Mouse (Mus musculus): ENCODE data around the gene Igf2r.

Gene Igf2r

DNA sequence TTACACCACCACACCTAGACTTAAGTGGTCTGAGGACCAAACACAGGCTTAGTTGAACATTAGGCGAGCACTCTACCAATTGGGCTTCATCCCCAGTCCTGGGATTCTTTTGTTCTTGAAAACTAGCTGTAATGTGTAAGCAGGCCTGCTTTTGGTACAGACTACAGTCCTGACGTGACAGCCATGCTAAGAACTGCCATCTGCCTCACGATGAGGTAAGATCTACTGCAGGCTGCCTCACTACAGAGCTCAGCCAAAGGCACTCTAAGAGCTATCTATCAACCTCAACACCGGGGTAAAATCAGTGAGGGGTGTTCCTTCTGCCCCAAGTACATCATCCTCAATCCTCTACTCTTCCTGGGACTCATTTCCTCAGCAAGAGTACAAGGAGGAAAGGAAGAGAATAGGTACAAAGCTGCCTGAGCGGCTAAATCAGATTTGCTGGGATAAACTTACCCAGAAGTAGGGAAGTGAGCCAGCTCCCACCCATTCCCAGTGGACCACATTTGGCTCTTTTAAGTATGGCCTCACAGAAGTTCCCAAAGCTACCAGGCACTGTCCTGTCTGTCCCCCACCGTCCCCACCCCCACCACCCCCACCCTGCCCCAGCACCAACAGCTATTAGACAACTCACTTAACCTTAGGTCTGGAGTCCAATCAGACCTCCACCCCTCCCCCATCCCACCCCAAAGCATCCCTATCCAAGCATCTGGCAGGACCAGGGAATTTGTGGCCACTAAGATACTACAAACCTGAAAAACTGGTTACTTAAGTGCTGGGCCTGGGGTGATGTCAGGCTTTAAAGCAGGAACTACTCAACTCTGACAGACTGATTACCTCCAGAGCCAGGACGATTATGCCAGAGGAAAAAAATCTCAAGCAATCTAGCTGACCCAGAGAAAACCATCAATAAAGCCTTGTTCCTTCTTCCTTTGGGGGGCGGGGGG, 19.8 kb downstream of the Igf2r start:
- DNase-seq, result peak; percentile 29 to 49

DNA sequence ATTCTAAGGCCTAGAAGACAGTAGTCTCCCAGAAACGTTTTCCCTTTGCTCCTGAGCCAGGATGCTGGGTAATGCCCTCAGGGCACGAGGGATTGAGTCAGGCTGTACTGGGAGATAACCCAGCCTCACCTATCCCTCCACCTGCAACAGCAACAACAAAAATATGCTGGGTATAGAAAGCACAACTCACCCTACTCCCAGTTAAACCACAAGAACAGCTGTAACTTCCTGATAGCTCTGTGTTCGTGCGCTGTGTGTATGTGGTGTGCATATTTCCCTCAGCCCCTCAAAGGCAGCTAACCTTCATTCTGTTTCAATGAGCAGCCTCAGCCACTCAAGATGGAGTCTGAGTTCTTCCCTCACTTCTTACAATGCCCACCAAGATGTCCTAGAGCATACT, 23.7 kb downstream of the Igf2r start:
- DNase-seq, result no peak

- DNase-seq, result peak; percentile 25 to 44
Measured at GRCm38 (mm10) chr17:12744071-12744470, 25.4 kb downstream of the Igf2r start.

DNA sequence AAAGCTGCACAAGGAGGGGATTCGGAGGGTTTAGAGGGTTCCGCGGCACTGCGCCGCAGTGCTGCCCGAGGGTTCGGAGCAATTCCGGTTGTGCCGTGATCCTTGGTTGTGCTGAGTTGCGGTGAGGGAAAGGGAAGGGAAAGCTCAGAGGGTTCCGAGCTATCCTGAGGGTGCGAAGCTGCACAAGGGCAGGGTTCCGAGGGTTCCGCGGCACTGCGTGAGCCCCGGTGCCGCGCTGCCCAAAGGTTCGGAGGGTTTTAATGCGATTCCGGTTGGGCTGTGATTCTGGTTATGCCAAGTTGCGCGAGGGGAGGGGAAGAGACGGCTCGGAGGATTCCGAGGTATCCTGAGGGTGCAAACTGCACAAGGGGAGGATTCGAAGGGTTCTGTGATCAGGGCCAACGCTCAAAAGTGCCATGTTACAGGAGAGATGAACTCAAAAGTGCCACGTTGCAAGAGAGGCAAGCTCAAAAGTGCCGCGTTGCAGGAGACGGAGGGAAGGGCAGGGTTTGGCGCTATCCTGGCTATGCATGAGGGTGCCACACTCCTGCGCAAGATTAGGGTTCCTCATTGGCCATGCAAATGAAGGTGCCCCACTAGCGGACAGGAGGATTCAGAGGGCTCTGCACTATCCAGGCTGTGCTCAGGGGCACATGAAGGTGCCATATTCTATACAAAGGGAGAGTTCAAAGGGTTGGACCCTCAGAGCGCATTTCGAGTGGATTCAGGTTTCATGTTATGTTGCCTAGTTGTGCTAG, 27.1 kb downstream of the Igf2r start:
- peak; percentile 56 to 62 for DNase-seq

DNA sequence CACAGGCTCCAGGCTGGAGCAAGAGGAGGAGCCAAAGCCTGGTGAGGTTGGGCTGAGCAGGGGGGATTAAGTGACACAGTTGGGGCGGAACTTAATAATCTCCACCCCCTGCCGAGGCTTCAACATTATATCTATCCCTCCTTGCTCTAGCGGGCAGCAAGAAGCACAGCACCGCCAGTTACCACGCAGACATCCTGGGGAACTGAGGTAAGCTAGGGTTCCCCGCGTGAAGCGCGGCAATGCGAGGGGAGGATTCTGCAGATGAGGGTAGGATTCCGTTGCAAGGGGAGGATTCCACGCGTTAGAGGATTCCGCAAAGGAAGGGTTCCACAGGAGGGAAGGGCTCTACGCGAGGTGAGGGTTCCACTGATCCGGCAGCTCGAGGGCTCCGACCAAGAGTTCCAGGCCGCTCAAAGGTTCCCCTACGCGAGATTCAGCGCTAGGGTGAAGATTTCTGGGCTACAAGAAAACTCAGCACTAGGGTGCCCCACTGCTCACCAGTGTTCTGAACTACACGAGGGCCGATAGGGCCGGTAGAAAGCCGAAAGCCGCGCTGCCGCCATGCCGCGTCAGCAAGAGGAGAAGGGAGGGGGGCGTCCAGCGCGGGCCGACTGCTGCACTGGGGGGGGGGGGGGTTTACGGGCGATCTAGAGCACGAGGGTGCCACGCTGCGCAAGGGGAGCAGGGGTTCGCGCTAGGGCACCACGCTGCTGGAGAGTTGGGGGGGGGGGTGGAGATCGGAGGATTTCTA, 28.1 kb downstream of the Igf2r start:
- DNase-seq, result peak; percentile 70 to 73

- DNase-seq, result peak in 1 of 2 experiments; percentile 16
Measured at GRCm38 (mm10) chr17:12740317-12740716, 29.1 kb downstream of the Igf2r start.

GRCm38 (mm10) chr17:12739516-12739915, 29.9 kb downstream of the Igf2r start:
- no peak for DNase-seq

GRCm38 (mm10) chr17:12737934-12738333, 31.5 kb downstream of the Igf2r start:
- DNase-seq, result no peak

DNA sequence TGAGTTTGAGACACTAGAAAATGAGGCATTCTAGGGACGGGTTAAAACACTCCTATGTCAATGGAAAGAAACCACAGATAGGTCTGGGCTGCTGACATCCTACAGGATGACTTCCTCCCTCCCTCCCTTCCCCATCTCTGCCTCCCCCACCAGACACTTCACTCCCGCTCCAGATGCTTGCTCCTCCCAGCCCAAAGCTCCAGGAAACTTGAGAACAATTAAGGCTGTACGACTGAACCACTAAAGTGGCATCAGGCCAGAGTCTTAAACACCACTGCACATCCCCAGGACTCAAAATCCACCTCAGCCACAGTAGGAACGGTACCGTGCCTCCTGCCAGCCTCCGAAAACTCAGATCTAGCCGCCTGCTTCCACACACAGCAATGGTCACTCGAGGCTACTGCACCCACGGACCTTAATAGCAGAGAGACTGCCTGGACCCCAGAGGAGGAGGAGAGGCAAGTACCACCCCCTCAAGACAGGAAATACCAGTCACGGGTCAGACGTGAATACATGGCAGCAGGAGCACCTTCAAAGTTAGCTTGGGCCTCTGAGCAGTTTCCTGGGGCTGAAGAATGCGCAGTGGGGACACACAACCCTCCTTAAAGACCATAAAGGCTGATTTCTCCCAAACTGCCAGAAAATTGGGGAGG, 35.1 kb downstream of the Igf2r start:
- DNase-seq, result no peak

DNA sequence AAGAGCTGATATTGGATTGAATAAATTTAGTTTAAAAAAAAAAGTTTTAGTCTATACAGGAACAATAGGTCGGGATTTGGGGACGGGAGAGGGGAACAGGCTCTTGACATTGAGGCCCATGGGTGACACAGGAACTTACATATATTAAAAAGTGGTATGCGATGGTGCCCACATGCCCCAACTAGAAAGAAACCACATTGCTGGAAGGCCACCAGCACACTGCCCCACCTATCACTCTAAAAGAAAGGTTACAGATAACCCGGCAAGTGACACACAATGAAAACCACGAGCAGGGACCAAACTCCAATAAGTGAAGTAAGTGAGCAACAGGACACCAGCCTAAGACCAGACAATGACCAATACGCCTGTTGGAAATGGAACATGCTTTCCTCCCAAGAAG, 36.3 kb downstream of the Igf2r start:
- DNase-seq, result no peak

GRCm38 (mm10) chr17:12728536-12728935, 40.9 kb downstream of the Igf2r start:
- DNase-seq, result peak; percentile 56 to 72

GRCm38 (mm10) chr17:12727748-12728147, 41.7 kb downstream of the Igf2r start:
- no peak for DNase-seq

DNA sequence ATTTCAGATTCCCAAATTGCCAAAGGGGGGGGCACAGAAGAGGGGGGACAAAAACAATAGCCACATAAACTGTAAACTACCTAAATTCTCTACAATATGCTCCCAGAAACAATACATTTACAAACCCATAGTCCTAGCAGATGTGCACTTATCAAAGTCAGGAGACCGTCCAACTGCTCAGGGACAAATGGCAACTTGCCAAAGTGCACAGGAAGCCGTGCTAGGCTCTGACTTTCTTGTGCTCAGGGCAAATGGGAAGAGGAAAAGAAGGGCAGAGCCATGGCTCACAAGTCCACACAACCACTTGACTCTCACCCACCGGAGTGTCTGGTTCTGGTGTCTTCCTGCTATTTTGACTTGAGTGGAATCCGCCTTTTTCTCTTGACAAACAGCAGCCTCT, 43.6 kb downstream of the Igf2r start:
- peak; percentile 36 to 48 for DNase-seq

DNA sequence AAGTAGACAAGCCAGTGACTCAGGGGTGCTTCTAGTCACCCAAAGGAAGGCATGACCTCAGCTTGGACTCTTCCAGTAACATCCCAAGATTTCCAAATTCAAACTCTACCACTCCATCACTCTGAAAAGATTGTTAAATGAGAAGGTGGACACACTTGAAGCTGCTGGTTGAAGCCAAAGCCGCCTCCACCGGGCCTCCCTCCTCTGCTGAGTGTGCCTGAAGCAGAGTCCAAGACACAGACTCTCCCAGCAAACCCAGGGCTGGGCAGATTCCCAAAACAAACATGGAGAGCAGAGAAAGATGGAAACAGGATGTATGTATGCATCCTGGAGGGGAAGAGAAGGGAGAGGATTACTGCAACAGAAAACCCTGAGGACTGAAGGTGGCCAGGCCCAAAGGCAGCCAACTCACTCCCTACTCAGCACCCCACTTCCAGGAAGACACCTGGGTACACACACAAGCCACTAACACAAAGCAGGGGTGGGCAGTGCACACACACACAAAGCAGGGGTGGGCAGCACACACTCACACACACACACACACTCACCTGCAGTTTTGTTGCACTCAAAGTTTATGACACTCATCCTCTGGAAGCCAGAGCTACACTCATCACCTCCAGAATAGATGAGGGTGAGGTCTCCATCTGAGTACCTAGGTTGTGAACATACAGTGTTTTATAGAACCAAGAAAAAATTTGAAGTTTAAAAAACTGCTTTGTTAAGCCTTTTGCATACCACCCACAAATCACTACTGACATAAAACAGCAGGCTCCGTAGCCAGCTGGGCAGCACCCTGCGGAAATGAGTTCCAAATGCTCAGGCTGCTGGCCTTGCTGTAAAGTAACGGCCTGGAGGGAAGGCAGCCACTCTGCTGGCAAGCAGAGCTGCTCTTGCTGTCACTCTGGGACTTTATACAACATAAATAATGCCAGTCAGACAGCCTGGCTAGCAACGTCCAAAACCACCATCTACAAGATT, 44.4 kb downstream of the Igf2r start:
- DNase-seq, result peak; percentile 41 to 53

DNA sequence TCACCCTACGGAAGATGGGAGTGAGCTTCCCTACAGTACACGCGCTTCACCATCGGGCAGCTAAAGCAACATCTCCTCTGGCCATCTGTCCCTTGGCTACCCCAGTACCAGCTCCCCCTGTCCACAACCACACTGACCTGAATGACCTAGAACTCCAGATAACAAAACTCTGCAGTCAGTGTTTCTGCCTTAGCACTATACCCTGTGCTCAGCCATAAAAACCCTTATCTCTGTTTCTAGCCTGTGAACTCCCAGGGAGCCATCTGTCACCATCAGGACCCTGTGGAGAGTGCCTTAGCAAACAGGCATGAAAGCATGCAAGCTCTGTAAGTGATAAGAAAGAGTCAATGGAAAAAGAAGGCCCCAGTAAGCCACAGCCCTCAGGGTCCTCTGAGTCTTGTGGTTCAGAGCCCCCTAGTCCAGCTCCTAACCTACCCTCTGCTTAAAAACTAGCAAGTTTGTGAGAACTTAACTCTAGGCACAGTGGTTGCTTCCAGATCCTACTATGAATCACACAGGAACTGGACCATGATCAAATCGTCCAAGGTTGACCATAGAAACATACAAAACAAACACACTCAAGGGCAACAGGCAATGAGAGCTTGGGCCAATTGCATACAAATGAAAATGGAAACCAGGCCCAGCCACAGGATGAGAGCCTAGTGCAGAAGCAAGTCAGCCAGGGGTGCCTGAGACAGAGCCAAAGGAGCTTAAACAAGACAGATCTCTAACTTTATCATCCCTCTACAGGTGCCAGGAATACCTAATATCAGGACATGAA, 45.3 kb downstream of the Igf2r start:
- peak; percentile 45 to 47 for DNase-seq

DNA sequence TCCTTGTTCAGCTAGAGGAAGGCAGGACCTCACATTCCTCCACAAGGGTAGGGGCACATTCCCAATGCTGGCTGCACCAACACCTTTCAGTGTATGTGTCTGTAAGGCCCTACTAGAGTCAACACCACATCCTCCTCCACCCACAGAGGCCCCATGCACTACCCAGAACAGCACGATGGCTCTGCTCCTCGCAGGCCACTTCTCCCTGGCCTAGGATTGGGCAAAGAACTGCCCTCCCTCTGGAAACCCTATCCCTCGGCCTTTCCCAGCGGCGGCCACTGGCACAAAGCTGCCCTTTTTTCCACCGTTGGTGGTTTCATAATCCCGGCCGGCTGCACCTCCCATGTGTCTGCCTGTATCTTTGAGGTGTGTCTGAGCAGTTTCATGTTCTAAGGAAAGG, 46.8 kb downstream of the Igf2r start:
- no peak for DNase-seq

- DNase-seq, result peak in 1 of 2 experiments; percentile 42
Measured at GRCm38 (mm10) chr17:12721118-12721886, 48.2 kb downstream of the Igf2r start.

GRCm38 (mm10) chr17:12718251-12718650, 51.2 kb downstream of the Igf2r start:
- peak; percentile 67 to 70 for DNase-seq

- DNase-seq, result no peak
Measured at GRCm38 (mm10) chr17:12717445-12717844, 52.0 kb downstream of the Igf2r start.

DNA sequence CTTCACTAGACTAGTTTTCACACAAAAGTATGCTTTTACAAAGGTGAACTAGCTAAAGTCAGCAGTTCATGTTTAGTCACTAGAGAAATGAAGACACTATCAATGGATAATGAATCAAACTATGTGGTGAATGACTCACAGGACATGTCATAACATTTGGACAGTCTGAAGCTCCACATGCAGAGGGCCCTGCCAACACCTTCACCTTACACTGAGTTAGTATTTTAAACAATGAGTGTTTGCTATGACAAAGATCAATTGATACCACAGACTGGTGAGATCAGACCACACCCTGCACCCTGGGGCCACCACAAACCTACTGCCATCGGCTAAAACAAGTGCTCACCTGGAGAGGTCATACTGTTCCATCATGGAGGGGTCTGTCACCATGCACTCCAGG, 54.4 kb downstream of the Igf2r start:
- no peak for DNase-seq
